Comparison of ENCODE assay signal across 9 mouse cellular contexts in the genomic region with DNA sequence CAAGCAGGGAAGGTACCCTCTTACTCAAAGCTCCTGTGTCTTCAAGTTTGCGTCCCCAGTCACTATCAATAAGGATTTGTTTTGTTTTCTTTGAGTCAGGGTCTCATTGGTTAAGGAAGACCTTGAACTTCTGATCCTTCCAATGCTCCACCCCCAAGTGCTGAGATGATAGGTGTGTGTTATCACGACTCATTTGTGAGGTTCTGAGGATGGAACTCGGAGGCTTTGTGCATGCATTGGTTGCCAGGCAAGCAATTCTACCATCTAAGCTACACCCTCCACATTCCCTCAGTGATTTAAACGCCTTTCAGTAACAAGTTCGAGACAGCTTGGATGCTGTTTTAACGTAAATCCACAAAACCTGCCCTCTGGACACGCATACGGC. TPM values are rescaled to one million over a fixed set of nuclear protein-coding genes. Genes with fewer than 3 reads are reported as not detected.
A peak's percentile ranks its signal among the peaks of the same experiment; 100 is the strongest.
DNase-seq lines count a peak whose midpoint lies in the region; ATAC-seq and TF ChIP-seq lines count a peak whose summit lies in the region.
"Had no signal": no experiment of that assay in that cellular context is flagged by ENCODE, and none has a peak within 500 bp of the region (broad histone marks: within the 10 kb centered on the region; RNA-seq: fewer than 3 reads in every experiment).

No protein-coding gene starts in this region.

- WGBS in limb, embryonic 11.5 days, result 11% methylated on average over 8 of the region's 8 CpGs
- 6% methylated on average over 8 of the region's 8 CpGs for WGBS in stomach, embryonic 14.5 days

- intact Hi-C loops in left cerebral cortex, postnatal 4 days (cut with DNase I), result no loop called here

- H3K4me2 ChIP-seq in limb, embryonic 11.5 days (ENCODE audit: low read depth, severe bottlenecking), result peak overlapping the region; percentile 74
- peak overlapping the region; percentile 82 for H3K4me2 ChIP-seq in stomach, embryonic 14.5 days (replicated peaks; ENCODE audit: low read depth, low read length)

- H3K4me1 ChIP-seq in megakaryocyte, embryonic 14.5 days, result peaks cover 53% of the 10 kb centered on the region
- peaks cover 12% of the 10 kb centered on the region for H3K4me1 ChIP-seq in embryonic fibroblast, embryonic 13.5 days (ENCODE audit: control insufficient read depth, insufficient read depth, low read length)
- peaks cover 2% of the 10 kb centered on the region; the same call in 1 of the 2 replicates for H3K4me1 ChIP-seq in limb, embryonic 11.5 days (ENCODE audit: control insufficient read depth, insufficient read depth, low read length)
- 0 out of 2 replicates have a peak, but pooled peaks cover 5% of the 10 kb centered on the region for H3K4me1 ChIP-seq in stomach, embryonic 14.5 days (ENCODE audit: control insufficient read depth, insufficient read depth, low read length)

- no peak for DNase-seq in limb, embryonic 11.5 days (ENCODE audit: low spot score)
- no peak for DNase-seq in cerebellum, postnatal 10 days
- no peak for DNase-seq in spleen, adult 18-20 months
- no peak for DNase-seq in left cerebral cortex, postnatal 4 days

- H3K27ac ChIP-seq in embryonic fibroblast, embryonic 13.5 days (ENCODE audit: insufficient read depth, low read length), result peak overlapping the region; percentile 9
- H3K27ac ChIP-seq in limb, embryonic 11.5 days (replicated peaks; ENCODE audit: low read depth, low read length), result no peak overlapping the region
- peak overlapping the region; percentile 73; the same call in 1 of the 2 replicates for H3K27ac ChIP-seq in stomach, embryonic 14.5 days (ENCODE audit: low read length)

- no peak for TF ChIP-seq POLR2A in embryonic fibroblast, embryonic 13.5 days (IDR thresholded peaks at IDR 0.05; ENCODE audit: low read depth, low read length)

- no peaks in the 10 kb centered on the region for H3K27me3 ChIP-seq in megakaryocyte, embryonic 14.5 days (replicated peaks)
- no peaks in the 10 kb centered on the region for H3K27me3 ChIP-seq in limb, embryonic 11.5 days (ENCODE audit: control insufficient read depth, insufficient read depth, low read length)
- no peaks in the 10 kb centered on the region for H3K27me3 ChIP-seq in stomach, embryonic 14.5 days (ENCODE audit: control insufficient read depth, insufficient read depth, low read length)

- H3K9me3 ChIP-seq in megakaryocyte, embryonic 14.5 days, result no peaks in the 10 kb centered on the region
- H3K9me3 ChIP-seq in limb, embryonic 11.5 days (ENCODE audit: control insufficient read depth, low read length), result no peaks in the 10 kb centered on the region
- no peaks in the 10 kb centered on the region for H3K9me3 ChIP-seq in stomach, embryonic 14.5 days (ENCODE audit: control insufficient read depth, low read depth, low read length)

- H3K9ac ChIP-seq in limb, embryonic 11.5 days (ENCODE audit: low read length), result peak overlapping the region; percentile 62
- no peak overlapping the region; the same call in 1 of the 2 replicates for H3K9ac ChIP-seq in stomach, embryonic 14.5 days (replicated peaks; ENCODE audit: low read depth, low read length)

- H3K4me3 ChIP-seq in megakaryocyte, embryonic 14.5 days (replicated peaks), result peak overlapping the region; percentile 99
- H3K4me3 ChIP-seq in embryonic fibroblast, embryonic 13.5 days (ENCODE audit: insufficient read depth, low read length), result peak overlapping the region; percentile 32
- peak overlapping the region; percentile 77 for H3K4me3 ChIP-seq in limb, embryonic 11.5 days (ENCODE audit: low read depth, low read length)
- peak overlapping the region; percentile 85 for H3K4me3 ChIP-seq in stomach, embryonic 14.5 days (ENCODE audit: low read depth, low read length)

- ATAC-seq in megakaryocyte, adult 5-6 weeks (ENCODE audit: poor library complexity, severe bottlenecking), result no peak
- ATAC-seq in limb, embryonic 11.5 days (ENCODE audit: insufficient number of reproducible peaks, low FRiP score, low TSS enrichment, low read depth), result no peak
- ATAC-seq in stomach, embryonic 14.5 days (ENCODE audit: insufficient number of reproducible peaks, insufficient read depth, low FRiP score, low read depth), result 0 out of 2 replicates have a peak, but pooled peaks have one; percentile 5

- TF ChIP-seq CTCF in embryonic fibroblast, embryonic 13.5 days (IDR thresholded peaks at IDR 0.05; ENCODE audit: borderline replicate concordance, insufficient read depth, low read length), result no peak

- H3K36me3 ChIP-seq in megakaryocyte, embryonic 14.5 days (replicated peaks; ENCODE audit: low read length), result peaks cover 30% of the 10 kb centered on the region
- no peaks in the 10 kb centered on the region for H3K36me3 ChIP-seq in limb, embryonic 11.5 days (ENCODE audit: control insufficient read depth, insufficient read depth, low read length)
- H3K36me3 ChIP-seq in stomach, embryonic 14.5 days (ENCODE audit: control insufficient read depth, insufficient read depth, low read length), result no peaks in the 10 kb centered on the region; the same call in 1 of the 2 replicates

RNA-seq across cellular contexts. Expression of gene Pttg1ip, which starts 0.5 kb away (rescaled TPM):
- polyA plus RNA-seq in megakaryocyte, embryonic 14.5 days (2012; ENCODE audit: insufficient read depth, low replicate concordance), result 284 and 814 TPM in 2 replicates
- 82.8 and 97.8 TPM in 2 replicates for total RNA-seq in megakaryocyte, adult 5-6 weeks (2015)
- 50.0 and 54.8 TPM in 2 replicates for total RNA-seq in megakaryocyte, adult 5-6 weeks (2017)
- polyA plus RNA-seq in embryonic fibroblast, embryonic 13.5 days (2011; ENCODE audit: insufficient read length, low read depth, missing spikeins), result 138 and 151 TPM in 2 replicates
- 75.5 and 84.6 TPM in 2 replicates for polyA plus RNA-seq in limb, embryonic 11.5 days (2014; fragmentation: Nextera tagmentation; extraction: Ambion mirVana)
- 198 and 200 TPM in 2 replicates for polyA plus RNA-seq in stomach, embryonic 14.5 days (2014; fragmentation: Nextera tagmentation; extraction: Ambion mirVana)
- total RNA-seq in left cerebral cortex, postnatal 4 days (2021), result 10 to 100 TPM; 54.7 to 62.7 TPM

RNA-seq across cellular contexts. Expression of gene Sumo3, which starts 24.9 kb away (rescaled TPM):
- polyA plus RNA-seq in megakaryocyte, embryonic 14.5 days (2012; ENCODE audit: insufficient read depth, low replicate concordance), result 11.6 and 90.7 TPM in 2 replicates
- total RNA-seq in megakaryocyte, adult 5-6 weeks (2015), result 22.1 and 22.7 TPM in 2 replicates
- total RNA-seq in megakaryocyte, adult 5-6 weeks (2017), result 118 and 137 TPM in 2 replicates
- polyA plus RNA-seq in embryonic fibroblast, embryonic 13.5 days (2011; ENCODE audit: insufficient read length, low read depth, missing spikeins), result 130 and 167 TPM in 2 replicates
- 340 and 351 TPM in 2 replicates for polyA plus RNA-seq in limb, embryonic 11.5 days (2014; fragmentation: Nextera tagmentation; extraction: Ambion mirVana)
- 324 and 346 TPM in 2 replicates for polyA plus RNA-seq in stomach, embryonic 14.5 days (2014; fragmentation: Nextera tagmentation; extraction: Ambion mirVana)
- total RNA-seq in left cerebral cortex, postnatal 4 days (2021), result 100 to 1,000 TPM; 175 to 189 TPM

RNA-seq across cellular contexts. Expression of gene Gm49325, which starts 25.0 kb away (rescaled TPM):
- polyA plus RNA-seq in megakaryocyte, embryonic 14.5 days (2012; ENCODE audit: insufficient read depth, low replicate concordance), result 9.0 and 23.2 TPM in 2 replicates
- total RNA-seq in megakaryocyte, adult 5-6 weeks (2015), result not detected in 2 replicates
- not detected in 2 replicates for total RNA-seq in megakaryocyte, adult 5-6 weeks (2017)
- 31.7 and 53.4 TPM in 2 replicates for polyA plus RNA-seq in embryonic fibroblast, embryonic 13.5 days (2011; ENCODE audit: insufficient read length, low read depth, missing spikeins)
- 2.3 TPM in 1 of 2 replicates, not detected in the other for polyA plus RNA-seq in limb, embryonic 11.5 days (2014; fragmentation: Nextera tagmentation; extraction: Ambion mirVana)
- 6.5 TPM in 1 of 2 replicates, not detected in the other for polyA plus RNA-seq in stomach, embryonic 14.5 days (2014; fragmentation: Nextera tagmentation; extraction: Ambion mirVana)
- total RNA-seq in left cerebral cortex, postnatal 4 days (2021), result 10 to 100 TPM in 1 of 2 experiments, not detected in 1; 21.0 TPM
- total RNA-seq: common myeloid progenitor, adult 5-6 weeks had no signal

RNA-seq across cellular contexts. Expression of gene Ube2g2, which starts 41.1 kb away (rescaled TPM):
- 14.2 and 28.4 TPM in 2 replicates for polyA plus RNA-seq in megakaryocyte, embryonic 14.5 days (2012; ENCODE audit: insufficient read depth, low replicate concordance)
- 15.3 and 18.1 TPM in 2 replicates for total RNA-seq in megakaryocyte, adult 5-6 weeks (2015)
- 27.4 and 40.0 TPM in 2 replicates for total RNA-seq in megakaryocyte, adult 5-6 weeks (2017)
- polyA plus RNA-seq in embryonic fibroblast, embryonic 13.5 days (2011; ENCODE audit: insufficient read length, low read depth, missing spikeins), result 62.1 and 63.8 TPM in 2 replicates
- polyA plus RNA-seq in limb, embryonic 11.5 days (2014; fragmentation: Nextera tagmentation; extraction: Ambion mirVana), result 52.3 and 52.6 TPM in 2 replicates
- polyA plus RNA-seq in stomach, embryonic 14.5 days (2014; fragmentation: Nextera tagmentation; extraction: Ambion mirVana), result 41.5 and 44.3 TPM in 2 replicates
- 10 to 100 TPM; 45.1 to 47.6 TPM for total RNA-seq in left cerebral cortex, postnatal 4 days (2021)

RNA-seq across cellular contexts. Expression of gene Itgb2, which starts 51.0 kb away (rescaled TPM):
- 35.5 and 120 TPM in 2 replicates for polyA plus RNA-seq in megakaryocyte, embryonic 14.5 days (2012; ENCODE audit: insufficient read depth, low replicate concordance)
- 342 TPM in 2 replicates for total RNA-seq in megakaryocyte, adult 5-6 weeks (2015)
- 400 and 419 TPM in 2 replicates for total RNA-seq in megakaryocyte, adult 5-6 weeks (2017)
- polyA plus RNA-seq in embryonic fibroblast, embryonic 13.5 days (2011; ENCODE audit: insufficient read length, low read depth, missing spikeins), result 0.57 and 1.4 TPM in 2 replicates
- polyA plus RNA-seq in limb, embryonic 11.5 days (2014; fragmentation: Nextera tagmentation; extraction: Ambion mirVana), result 0.64 and 0.68 TPM in 2 replicates
- 2.7 and 3.1 TPM in 2 replicates for polyA plus RNA-seq in stomach, embryonic 14.5 days (2014; fragmentation: Nextera tagmentation; extraction: Ambion mirVana)
- 1 to 10 TPM; 1.7 to 2.2 TPM for total RNA-seq in left cerebral cortex, postnatal 4 days (2021)

Comparison
In these comparisons a context has a peak if more than half of its experiments do, and no peak if none do; other contexts are left out.
1. H3K4me3 ChIP-seq: peak in every context shown above with its lines; median percentile 99 in megakaryocyte, embryonic 14.5 days; 85 in stomach, embryonic 14.5 days; 77 in limb, embryonic 11.5 days; 32 in embryonic fibroblast, embryonic 13.5 days.